9 mouse cellular contexts compared by ENCODE assay signal in the genomic region with DNA sequence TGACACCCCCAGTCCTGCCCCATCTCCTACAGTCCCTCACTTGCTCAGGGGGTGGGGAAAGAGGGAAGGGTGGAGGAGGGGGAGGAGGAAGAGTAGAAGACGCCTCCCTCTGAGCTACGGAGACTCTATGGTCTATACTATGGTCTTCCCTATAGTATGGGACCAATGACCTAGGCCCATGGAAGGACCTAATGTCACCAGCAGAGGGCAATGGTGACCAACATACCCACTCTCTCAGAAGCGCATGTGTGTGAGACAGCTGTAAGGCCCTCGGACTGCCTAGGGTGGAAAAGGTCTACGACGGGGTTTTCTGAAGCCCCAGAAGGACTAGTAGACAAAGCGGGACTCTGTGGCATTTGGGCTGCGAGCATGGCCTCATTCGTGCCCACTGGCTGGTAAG. TPM values are rescaled to one million over a fixed set of nuclear protein-coding genes. Genes with fewer than 3 reads are reported as not detected.
DNase-seq lines count a peak whose midpoint lies in the region; ATAC-seq lines count a peak whose summit lies in the region.
"Had no signal": no experiment of that assay in that cellular context is flagged by ENCODE, and none has a peak within 500 bp of the region (broad histone marks: within the 10 kb centered on the region; RNA-seq: fewer than 3 reads in every experiment).

No protein-coding gene starts in this region.

- H3K4me2 ChIP-seq in hindbrain, embryonic 11.5 days (replicated peaks; ENCODE audit: low read depth, low read length): no peak overlapping the region
- H3K4me2 ChIP-seq in hindbrain, embryonic 13.5 days: no peak overlapping the region

- peak; percentile 54 for DNase-seq in hindbrain, embryonic 11.5 days (ENCODE audit: low spot score)
- peak; percentile 77 for DNase-seq in ES-CJ7 (ENCODE audit: low read depth, low spot score)
- peak; percentile 51 for DNase-seq in forelimb bud, embryonic 11.5 days (ENCODE audit: low read depth, low spot score)
- no peak for DNase-seq in urinary bladder, postnatal 14 days (ENCODE audit: low spot score)
- no peak for DNase-seq in gastrocnemius, postnatal 10 days

- H3K9ac ChIP-seq in hindbrain, embryonic 11.5 days (ENCODE audit: low read depth, low read length): no peak overlapping the region
- no peak overlapping the region for H3K9ac ChIP-seq in hindbrain, embryonic 13.5 days

- no peaks in the 10 kb centered on the region; the same call in 1 of the 2 replicates for H3K27me3 ChIP-seq in hindbrain, embryonic 11.5 days (ENCODE audit: control insufficient read depth, insufficient read depth, low read length)
- H3K27me3 ChIP-seq in hindbrain, embryonic 13.5 days: peaks cover 23% of the 10 kb centered on the region; the same call in 1 of the 2 replicates

- H3K4me3 ChIP-seq in hindbrain, embryonic 11.5 days (ENCODE audit: low read depth, low read length): no peak overlapping the region
- H3K4me3 ChIP-seq in hindbrain, embryonic 13.5 days: no peak overlapping the region

- H3K27ac ChIP-seq in hindbrain, embryonic 11.5 days (ENCODE audit: low read depth, low read length): no peak overlapping the region
- no peak overlapping the region for H3K27ac ChIP-seq in hindbrain, embryonic 13.5 days
- H3K27ac ChIP-seq: macrophage had no signal

- H3K9me3 ChIP-seq in hindbrain, embryonic 11.5 days (ENCODE audit: control insufficient read depth, low read length): no peaks in the 10 kb centered on the region
- H3K9me3 ChIP-seq in hindbrain, embryonic 13.5 days: no peaks in the 10 kb centered on the region

- WGBS in hindbrain, embryonic 11.5 days: 48% methylated on average over 9 of the region's 9 CpGs
- WGBS in hindbrain, embryonic 13.5 days: 46% methylated on average over 9 of the region's 9 CpGs

- no peaks in the 10 kb centered on the region for H3K4me1 ChIP-seq in hindbrain, embryonic 11.5 days (replicated peaks; ENCODE audit: control insufficient read depth, insufficient read depth, low read length)
- peaks cover 12% of the 10 kb centered on the region for H3K4me1 ChIP-seq in hindbrain, embryonic 13.5 days (replicated peaks)

- no peaks in the 10 kb centered on the region for H3K36me3 ChIP-seq in hindbrain, embryonic 11.5 days (ENCODE audit: control insufficient read depth, insufficient read depth, low read length)
- H3K36me3 ChIP-seq in hindbrain, embryonic 13.5 days: no peaks in the 10 kb centered on the region

- ATAC-seq in hindbrain, embryonic 11.5 days (ENCODE audit: low FRiP score): 0 out of 2 replicates have a peak, but pooled peaks have one; percentile 60
- no peak for ATAC-seq in hindbrain, embryonic 13.5 days (ENCODE audit: low FRiP score)
- peak; percentile 98 for ATAC-seq in megakaryocyte progenitor cell, adult 5-6 weeks (replicated peaks; ENCODE audit: poor library complexity)
- ATAC-seq in erythroid progenitor cell, adult 5-6 weeks (replicated peaks; ENCODE audit: low FRiP score, poor library complexity, severe bottlenecking): no peak

RNA-seq across cellular contexts. Expression of a gene that starts 24.3 kb away (rescaled TPM):
- polyA plus RNA-seq in hindbrain, embryonic 11.5 days (2014; fragmentation: Nextera tagmentation; extraction: Ambion mirVana): not detected in 2 replicates
- polyA plus RNA-seq in hindbrain, embryonic 13.5 days (2015; fragmentation: Nextera tagmentation; extraction: Ambion mirVana): not detected in 2 replicates
- 0.88 TPM in 1 of 2 replicates, not detected in the other for total RNA-seq in megakaryocyte progenitor cell, adult 5-6 weeks (2015)
- not detected in 2 replicates for total RNA-seq in megakaryocyte progenitor cell, adult 5-6 weeks (2017)
- total RNA-seq in erythroid progenitor cell, adult 5-6 weeks (2015; ENCODE audit: low replicate concordance): not detected in 2 replicates
- not detected in 2 replicates for total RNA-seq in erythroid progenitor cell, adult 5-6 weeks (2017; ENCODE audit: low replicate concordance)
- not detected for total RNA-seq in gastrocnemius, postnatal 10 days (2021)
- polyA plus RNA-seq: macrophage had no signal

RNA-seq across cellular contexts. Expression of a gene that starts 31.5 kb away (rescaled TPM):
- polyA plus RNA-seq in hindbrain, embryonic 11.5 days (2014; fragmentation: Nextera tagmentation; extraction: Ambion mirVana): not detected in 2 replicates
- not detected in 2 replicates for polyA plus RNA-seq in hindbrain, embryonic 13.5 days (2015; fragmentation: Nextera tagmentation; extraction: Ambion mirVana)
- total RNA-seq in megakaryocyte progenitor cell, adult 5-6 weeks (2015): not detected in 2 replicates
- total RNA-seq in megakaryocyte progenitor cell, adult 5-6 weeks (2017): not detected in 2 replicates
- not detected in 2 replicates for total RNA-seq in erythroid progenitor cell, adult 5-6 weeks (2015; ENCODE audit: low replicate concordance)
- not detected in 2 replicates for total RNA-seq in erythroid progenitor cell, adult 5-6 weeks (2017; ENCODE audit: low replicate concordance)
- total RNA-seq in gastrocnemius, postnatal 10 days (2021): not detected
- polyA plus RNA-seq: macrophage had no signal

Comparison
In these comparisons a context has a peak if more than half of its experiments do, and no peak if none do; other contexts are left out.
1. ATAC-seq: peak in hindbrain, embryonic 11.5 days (single experiment) and megakaryocyte progenitor cell, adult 5-6 weeks (single experiment); none in hindbrain, embryonic 13.5 days (single experiment) and erythroid progenitor cell, adult 5-6 weeks (single experiment).
2. DNase-seq: peak in hindbrain, embryonic 11.5 days (single experiment), ES-CJ7 (single experiment) and forelimb bud, embryonic 11.5 days (single experiment); none in urinary bladder, postnatal 14 days (single experiment) and gastrocnemius, postnatal 10 days (single experiment).